Mouse (Mus musculus) myocyte (in vitro differentiated cells): Measurements from ENCODE around the gene Epsti1.

Experiments used
- E2F4 ChIP-seq: IDR thresholded peaks from one replicate; pipeline ENCODE4 v1.6.1; 2011; ENCODE audit warnings: mild to moderate bottlenecking, control low read depth, moderate library complexity; ENCODE audit not compliant: insufficient read depth
- MAX ChIP-seq: IDR thresholded peaks from one replicate; pipeline ENCODE4 v1.6.1; 2011; ENCODE audit warnings: low read depth, mild to moderate bottlenecking, control low read depth
- MYOD1 ChIP-seq, 3 experiments: IDR thresholded peaks; one replicate each; pipeline ENCODE4 v1.6.1; 2011; ENCODE audit warnings: control low read depth in 2 of 3, low read depth in 2 of 3, mild to moderate bottlenecking in 2 of 3, moderate library complexity in 1 of 3; ENCODE audit not compliant: insufficient read length in 2 of 3, control insufficient read depth in 1 of 3
- MYOG ChIP-seq, 3 experiments: IDR thresholded peaks; one replicate each; pipeline ENCODE4 v1.6.1; 2011; ENCODE audit warnings: control low read depth in 2 of 3, low read depth in 2 of 3, mild to moderate bottlenecking in 2 of 3; ENCODE audit not compliant: insufficient read length in 2 of 3, control insufficient read depth in 1 of 3, insufficient read depth in 1 of 3
- POLR2A ChIP-seq: IDR thresholded peaks from one replicate; pipeline ENCODE4 v1.6.1; 2011; ENCODE audit warnings: low read depth, mild to moderate bottlenecking, control low read depth, moderate library complexity; ENCODE audit not compliant: insufficient read length
- POLR2AphosphoS2 ChIP-seq: IDR thresholded peaks from one replicate; pipeline ENCODE4 v1.6.1; 2011; ENCODE audit warnings: low read depth, control low read depth; ENCODE audit not compliant: insufficient read length
- SRF ChIP-seq: IDR thresholded peaks from one replicate; pipeline ENCODE4 v1.6.1; 2011; ENCODE audit warnings: low read depth; ENCODE audit not compliant: control insufficient read depth, insufficient read length
- TCF12 ChIP-seq: IDR thresholded peaks from one replicate; pipeline ENCODE4 v1.6.1; 2011; ENCODE audit warnings: mild to moderate bottlenecking, control low read depth; ENCODE audit not compliant: poor library complexity, insufficient read depth, severe bottlenecking
- USF1 ChIP-seq: IDR thresholded peaks from one replicate; pipeline ENCODE4 v1.6.1; 2011; ENCODE audit warnings: low read depth, mild to moderate bottlenecking, control low read depth, moderate library complexity

DNA sequence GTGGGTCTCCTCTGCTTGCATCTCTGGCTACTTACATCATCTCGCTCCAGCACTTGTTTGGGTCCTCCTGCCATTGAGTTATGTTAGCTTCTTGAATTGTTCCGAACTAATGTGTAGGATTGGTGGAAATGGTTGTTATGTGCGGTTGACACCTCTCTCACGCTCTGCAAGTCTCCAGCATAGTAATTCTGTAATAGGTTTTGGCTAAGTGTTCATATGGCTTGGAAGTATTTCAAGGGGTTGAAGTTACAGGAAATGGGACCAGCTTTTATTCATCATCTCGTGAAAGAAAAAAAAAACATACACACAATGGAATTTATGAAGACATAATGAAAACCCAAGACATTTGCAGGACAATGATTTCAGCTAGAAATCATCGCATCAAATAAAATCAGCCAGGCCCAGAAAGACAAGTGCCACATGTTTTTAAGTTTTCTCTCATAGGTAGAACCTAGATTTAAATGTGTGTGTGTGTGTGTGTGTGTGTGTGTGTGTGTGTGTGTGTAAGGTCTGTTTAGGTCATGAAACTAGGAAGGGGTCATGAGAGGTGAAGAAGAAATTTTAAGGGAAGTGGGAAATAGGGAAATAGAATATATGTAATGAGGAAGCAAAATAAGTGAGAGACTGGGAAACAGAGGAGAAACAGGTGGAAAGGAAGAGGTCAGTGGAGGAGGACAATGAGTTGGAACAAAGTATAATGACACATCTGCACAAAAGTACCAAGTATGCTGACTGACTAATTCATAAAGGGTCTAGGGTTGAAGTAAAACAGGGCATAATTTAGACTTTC, 19.2 kb downstream of the Epsti1 start:
- TF ChIP-seq POLR2A (no peak), USF1 (no peak), MAX (no peak), MYOD1 (IDR thresholded peaks at IDR 0.05; ENCODE audit: control insufficient read depth in 1 of 3, insufficient read length in 2 of 3, low read depth in 2 of 3) (no peak), E2F4 (no peak), TCF12 (no peak), MYOG (IDR thresholded peaks at IDR 0.05; ENCODE audit: control insufficient read depth in 1 of 3, insufficient read depth in 1 of 3, insufficient read length in 2 of 3, low read depth in 2 of 3) (no peak), POLR2AphosphoS2 (no peak), SRF (no peak)
